Mouse (Mus musculus): ENCODE results near the gene Cmtr1. TPM values are rescaled to one million over a fixed set of nuclear protein-coding genes. Genes with fewer than 3 reads are reported as not detected.

The Cmtr1 gene
- polyA plus RNA-seq, 1 experiment from 2014 or later = 58.4 TPM

DNA sequence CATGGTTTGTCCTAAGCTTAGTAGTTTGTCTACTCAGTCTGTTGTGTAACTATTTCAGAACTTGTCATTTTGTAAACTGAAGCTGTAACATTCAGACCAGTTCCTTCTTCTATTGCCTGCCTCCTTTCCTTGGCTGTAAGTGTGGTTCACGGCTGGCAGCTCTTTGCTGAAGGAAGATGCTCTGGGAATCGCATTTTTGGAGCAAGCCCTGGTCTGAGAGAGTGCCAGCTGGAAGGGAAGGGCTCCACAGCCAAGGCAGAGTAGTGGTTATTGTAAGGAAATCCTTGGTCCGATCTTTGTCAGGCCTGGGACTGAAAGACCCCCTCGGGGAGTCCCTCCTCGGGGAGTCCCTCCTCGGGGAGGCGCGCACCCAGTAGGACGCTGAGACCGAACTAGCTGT is 28.2 kb downstream of the Cmtr1 start:
- peaks cover 40% of the 10 kb centered on the region for H3K36me3 ChIP-seq (ENCODE audit: control insufficient read depth, insufficient read depth)
- H3K27ac ChIP-seq (ENCODE audit: low read length) = no peak overlapping the region
- WGBS (ENCODE audit: insufficient replicate concordance) = 93% methylated on average over 10 of the region's 10 CpGs
- no peaks in the 10 kb centered on the region for H3K9me3 ChIP-seq (replicated peaks; ENCODE audit: control insufficient read depth, low read length)
- H3K27me3 ChIP-seq (ENCODE audit: control insufficient read depth, insufficient read depth, low read depth, low read length) = no peaks in the 10 kb centered on the region
- no peak for ATAC-seq (ENCODE audit: low read depth)
- H3K9ac ChIP-seq (ENCODE audit: low read depth, low read length) = no peak overlapping the region
- no peak overlapping the region for H3K4me3 ChIP-seq (ENCODE audit: low read depth, low read length)
- peaks cover 40% of the 10 kb centered on the region for H3K4me1 ChIP-seq (ENCODE audit: control insufficient read depth, low read depth, low read length)
- no peak overlapping the region for H3K4me2 ChIP-seq (ENCODE audit: low read depth, low read length)

DNA sequence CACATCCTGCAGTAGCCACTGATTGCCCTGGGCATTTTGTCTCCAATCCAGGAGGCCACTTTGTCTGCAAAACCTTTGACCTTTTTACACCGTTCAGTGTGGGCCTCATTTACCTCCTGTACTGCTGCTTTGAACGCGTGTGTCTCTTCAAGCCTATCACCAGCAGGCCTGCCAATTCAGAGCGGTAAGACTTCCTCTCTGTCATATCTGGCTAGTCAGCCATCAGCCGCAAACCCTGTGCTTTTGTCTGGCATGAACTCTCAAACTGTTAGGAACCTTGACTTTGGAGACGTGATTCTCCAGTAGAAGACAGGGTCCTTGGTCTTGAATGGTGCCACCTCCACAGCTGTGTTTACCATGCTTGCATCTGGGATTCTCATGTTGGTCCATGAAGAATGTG is 29.9 kb downstream of the Cmtr1 start:
- H3K4me1 ChIP-seq (ENCODE audit: control insufficient read depth, low read depth, low read length) = peaks cover 25% of the 10 kb centered on the region
- no peaks in the 10 kb centered on the region for H3K27me3 ChIP-seq (ENCODE audit: control insufficient read depth, insufficient read depth, low read depth, low read length)
- no peaks in the 10 kb centered on the region for H3K9me3 ChIP-seq (replicated peaks; ENCODE audit: control insufficient read depth, low read length)
- H3K36me3 ChIP-seq (ENCODE audit: control insufficient read depth, insufficient read depth) = peaks cover 48% of the 10 kb centered on the region
- no peak for ATAC-seq (ENCODE audit: low read depth)
- 47% methylated on average over 6 of the region's 6 CpGs for WGBS (ENCODE audit: insufficient replicate concordance)
- H3K4me2 ChIP-seq (ENCODE audit: low read depth, low read length) = no peak overlapping the region
- no peak overlapping the region for H3K27ac ChIP-seq (ENCODE audit: low read length)
- H3K4me3 ChIP-seq (ENCODE audit: low read depth, low read length) = no peak overlapping the region
- H3K9ac ChIP-seq (ENCODE audit: low read depth, low read length) = no peak overlapping the region

DNA sequence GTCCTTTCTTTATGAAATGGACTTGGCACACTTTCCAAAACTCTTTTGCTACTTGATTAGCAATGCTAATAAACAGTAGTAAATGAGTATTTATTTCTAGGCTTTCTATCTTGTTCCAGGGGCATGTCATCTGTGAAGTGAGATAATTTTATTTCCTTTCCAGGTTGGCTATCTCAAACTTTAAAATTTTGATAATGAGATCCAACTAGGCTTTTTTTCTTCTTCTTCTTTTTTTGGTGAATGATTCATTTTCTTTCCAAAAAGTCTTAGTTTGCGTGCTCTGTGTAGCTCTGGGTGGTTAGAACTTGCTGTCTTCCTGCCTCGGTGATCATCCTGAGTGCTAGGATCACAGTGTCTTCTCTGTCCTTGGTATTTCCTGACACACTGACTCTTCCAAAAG is 32.4 kb downstream of the Cmtr1 start:
- 76% methylated on average over 2 of the region's 2 CpGs for WGBS (ENCODE audit: insufficient replicate concordance)
- H3K36me3 ChIP-seq (ENCODE audit: control insufficient read depth, insufficient read depth) = peaks cover 52% of the 10 kb centered on the region

DNA sequence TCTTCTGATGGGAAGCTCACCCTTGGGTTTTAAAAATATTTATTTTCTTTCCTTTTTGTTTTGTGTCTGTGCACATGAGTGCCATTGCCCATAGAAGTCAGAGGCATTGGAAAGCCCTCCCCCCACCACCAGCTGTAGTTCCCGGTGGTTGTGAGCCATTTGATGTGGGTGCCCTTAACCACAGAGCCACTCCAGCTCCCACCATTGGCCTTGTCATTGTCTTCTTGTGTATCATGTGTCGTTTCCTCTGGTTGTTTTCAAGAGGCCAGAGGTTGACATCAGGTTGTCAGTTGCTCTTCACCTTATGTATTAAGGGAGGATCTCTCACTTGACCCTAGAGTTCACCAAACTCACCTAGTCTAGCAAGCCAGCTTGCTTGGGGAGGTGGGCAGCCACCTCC is 33.2 kb downstream of the Cmtr1 start:
- H3K9me3 ChIP-seq (replicated peaks; ENCODE audit: control insufficient read depth, low read length) = no peaks in the 10 kb centered on the region

More for the DNA sequence above, 32.4 kb downstream of the Cmtr1 start:
- Histone ChIP-seq H3K4me3 (ENCODE audit: low read depth, low read length) (no peak overlapping the region), H3K27me3 (ENCODE audit: control insufficient read depth, insufficient read depth, low read depth, low read length) (no peaks in the 10 kb centered on the region), H3K4me2 (ENCODE audit: low read depth, low read length) (no peak overlapping the region), H3K9ac (ENCODE audit: low read depth, low read length) (no peak overlapping the region), H3K27ac (ENCODE audit: low read length) (no peak overlapping the region), H3K4me1 (ENCODE audit: control insufficient read depth, low read depth, low read length) (peaks cover 1% of the 10 kb centered on the region), H3K9me3 (replicated peaks; ENCODE audit: control insufficient read depth, low read length) (no peaks in the 10 kb centered on the region)
- ATAC-seq (ENCODE audit: low read depth) = no peak

DNA sequence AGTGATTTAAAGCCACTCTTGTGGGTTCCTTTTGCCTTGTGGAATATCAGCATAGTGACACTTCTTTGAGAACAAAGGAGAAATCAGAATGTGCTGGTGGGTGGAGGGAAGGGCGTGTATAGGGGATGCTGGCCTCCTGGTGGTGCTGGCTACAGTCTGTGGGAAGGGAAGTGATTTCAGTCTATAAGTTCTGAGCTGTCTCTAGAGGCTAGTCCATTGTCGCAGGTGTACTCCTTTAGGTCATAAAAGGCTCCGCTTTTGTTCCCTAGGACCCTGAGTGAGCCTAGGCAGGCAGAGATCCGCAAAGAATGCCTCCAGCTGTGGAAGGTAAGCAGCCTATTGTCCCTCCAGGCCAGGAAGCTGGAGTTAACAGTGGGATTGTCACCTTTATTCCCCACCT is 34.1 kb downstream of the Cmtr1 start:
- Histone ChIP-seq H3K27ac (ENCODE audit: low read length) (no peak overlapping the region), H3K9ac (ENCODE audit: low read depth, low read length) (no peak overlapping the region), H3K36me3 (ENCODE audit: control insufficient read depth, insufficient read depth) (peaks cover 58% of the 10 kb centered on the region), H3K4me2 (ENCODE audit: low read depth, low read length) (no peak overlapping the region), H3K27me3 (ENCODE audit: control insufficient read depth, insufficient read depth, low read depth, low read length) (no peaks in the 10 kb centered on the region), H3K4me3 (ENCODE audit: low read depth, low read length) (no peak overlapping the region), H3K4me1 (ENCODE audit: control insufficient read depth, low read depth, low read length) (no peaks in the 10 kb centered on the region), H3K9me3 (replicated peaks; ENCODE audit: control insufficient read depth, low read length) (no peaks in the 10 kb centered on the region)
- no peak for ATAC-seq (ENCODE audit: low read depth)
- 82% methylated on average over 4 of the region's 4 CpGs for WGBS (ENCODE audit: insufficient replicate concordance)

More for the DNA sequence above, 33.2 kb downstream of the Cmtr1 start:
- Histone ChIP-seq H3K36me3 (ENCODE audit: control insufficient read depth, insufficient read depth) (peaks cover 52% of the 10 kb centered on the region), H3K4me2 (ENCODE audit: low read depth, low read length) (no peak overlapping the region), H3K4me3 (ENCODE audit: low read depth, low read length) (no peak overlapping the region), H3K4me1 (ENCODE audit: control insufficient read depth, low read depth, low read length) (no peaks in the 10 kb centered on the region), H3K9ac (ENCODE audit: low read depth, low read length) (no peak overlapping the region), H3K27me3 (ENCODE audit: control insufficient read depth, insufficient read depth, low read depth, low read length) (no peaks in the 10 kb centered on the region), H3K27ac (ENCODE audit: low read length) (no peak overlapping the region)
- WGBS (ENCODE audit: insufficient replicate concordance) = 53% methylated on average over 2 of the region's 2 CpGs
- ATAC-seq (ENCODE audit: low read depth) = no peak

DNA sequence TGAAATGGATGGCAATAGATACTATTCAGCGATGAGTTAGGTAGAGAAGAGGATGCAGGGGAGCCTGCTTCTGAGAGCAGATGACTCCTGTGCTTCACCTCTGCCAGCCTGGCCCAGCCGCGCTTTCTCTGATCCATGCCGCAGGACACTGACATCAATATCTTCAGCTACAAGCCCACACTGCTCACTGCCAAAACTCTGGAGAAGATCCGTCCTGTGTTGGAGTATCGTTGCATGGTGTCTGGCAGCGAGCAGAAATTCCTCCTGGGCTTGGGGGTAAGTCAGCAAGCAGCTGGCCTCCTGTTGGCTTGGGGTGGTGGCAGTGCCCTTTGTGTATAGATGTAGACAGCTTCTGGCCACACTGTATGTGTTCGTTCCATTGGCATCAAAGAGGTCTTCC is 36.5 kb downstream of the Cmtr1 start:
- H3K4me2 ChIP-seq (ENCODE audit: low read depth, low read length) = no peak overlapping the region
- H3K36me3 ChIP-seq (ENCODE audit: control insufficient read depth, insufficient read depth) = peaks cover 62% of the 10 kb centered on the region
- no peak overlapping the region for H3K27ac ChIP-seq (ENCODE audit: low read length)
- H3K9ac ChIP-seq (ENCODE audit: low read depth, low read length) = no peak overlapping the region
- no peak for ATAC-seq (ENCODE audit: low read depth)
- no peaks in the 10 kb centered on the region for H3K27me3 ChIP-seq (ENCODE audit: control insufficient read depth, insufficient read depth, low read depth, low read length)
- H3K4me1 ChIP-seq (ENCODE audit: control insufficient read depth, low read depth, low read length) = no peaks in the 10 kb centered on the region; the same call in 1 of the 2 replicates
- H3K9me3 ChIP-seq (replicated peaks; ENCODE audit: control insufficient read depth, low read length) = no peaks in the 10 kb centered on the region
- 92% methylated on average over 8 of the region's 8 CpGs for WGBS (ENCODE audit: insufficient replicate concordance)
- H3K4me3 ChIP-seq (ENCODE audit: low read depth, low read length) = no peak overlapping the region

DNA sequence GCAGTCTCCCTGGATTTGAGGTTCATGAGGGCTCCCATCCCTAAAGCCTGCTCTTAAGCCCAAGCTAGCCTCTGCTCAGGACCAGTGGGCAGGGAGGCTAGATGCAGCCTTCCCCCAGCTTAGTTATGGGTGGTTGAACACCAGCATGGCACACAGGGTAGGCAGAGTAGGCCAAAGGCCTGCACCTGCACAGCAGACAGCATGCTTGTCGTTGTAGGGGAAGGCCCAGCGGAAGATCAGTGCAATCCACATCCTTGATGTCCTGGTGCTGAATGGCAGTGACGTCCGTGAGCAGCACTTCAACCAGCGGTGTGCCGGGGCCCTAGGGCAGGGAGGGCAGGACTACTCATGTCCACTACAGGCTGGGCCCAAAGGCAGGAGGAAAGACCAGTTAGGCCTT is 38.0 kb downstream of the Cmtr1 start:
- no peak for ATAC-seq (ENCODE audit: low read depth)
- H3K4me2 ChIP-seq (ENCODE audit: low read depth, low read length) = no peak overlapping the region
- H3K9ac ChIP-seq (ENCODE audit: low read depth, low read length) = no peak overlapping the region
- H3K4me1 ChIP-seq (ENCODE audit: control insufficient read depth, low read depth, low read length) = no peaks in the 10 kb centered on the region; the same call in 1 of the 2 replicates
- no peak overlapping the region for H3K4me3 ChIP-seq (ENCODE audit: low read depth, low read length)
- no peaks in the 10 kb centered on the region for H3K27me3 ChIP-seq (ENCODE audit: control insufficient read depth, insufficient read depth, low read depth, low read length)
- WGBS (ENCODE audit: insufficient replicate concordance) = 88% methylated on average over 6 of the region's 6 CpGs
- peaks cover 60% of the 10 kb centered on the region for H3K36me3 ChIP-seq (ENCODE audit: control insufficient read depth, insufficient read depth)
- H3K27ac ChIP-seq (ENCODE audit: low read length) = no peak overlapping the region
- H3K9me3 ChIP-seq (replicated peaks; ENCODE audit: control insufficient read depth, low read length) = no peaks in the 10 kb centered on the region

DNA sequence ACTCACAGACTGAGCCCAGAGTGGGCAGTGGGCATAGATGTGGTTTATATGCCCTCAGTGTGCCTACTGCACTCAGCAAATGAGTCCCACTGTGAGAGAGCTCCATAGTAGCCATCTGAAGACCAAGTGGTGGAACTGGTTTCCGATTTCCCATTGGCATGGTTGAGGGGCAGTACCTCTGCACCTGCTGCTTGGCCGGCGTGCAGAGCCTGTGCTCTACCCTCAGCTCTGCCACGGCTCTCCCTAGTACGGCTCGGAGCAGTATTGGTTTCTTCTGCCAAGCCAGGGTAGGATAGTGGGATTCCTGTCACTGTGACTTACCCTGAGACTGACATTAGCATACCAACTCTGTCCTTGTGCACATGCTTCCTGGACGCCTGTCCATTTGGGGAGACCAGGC is 40.2 kb downstream of the Cmtr1 start:
- ATAC-seq (ENCODE audit: low read depth) = no peak
- H3K36me3 ChIP-seq (ENCODE audit: control insufficient read depth, insufficient read depth) = peaks cover 45% of the 10 kb centered on the region

DNA sequence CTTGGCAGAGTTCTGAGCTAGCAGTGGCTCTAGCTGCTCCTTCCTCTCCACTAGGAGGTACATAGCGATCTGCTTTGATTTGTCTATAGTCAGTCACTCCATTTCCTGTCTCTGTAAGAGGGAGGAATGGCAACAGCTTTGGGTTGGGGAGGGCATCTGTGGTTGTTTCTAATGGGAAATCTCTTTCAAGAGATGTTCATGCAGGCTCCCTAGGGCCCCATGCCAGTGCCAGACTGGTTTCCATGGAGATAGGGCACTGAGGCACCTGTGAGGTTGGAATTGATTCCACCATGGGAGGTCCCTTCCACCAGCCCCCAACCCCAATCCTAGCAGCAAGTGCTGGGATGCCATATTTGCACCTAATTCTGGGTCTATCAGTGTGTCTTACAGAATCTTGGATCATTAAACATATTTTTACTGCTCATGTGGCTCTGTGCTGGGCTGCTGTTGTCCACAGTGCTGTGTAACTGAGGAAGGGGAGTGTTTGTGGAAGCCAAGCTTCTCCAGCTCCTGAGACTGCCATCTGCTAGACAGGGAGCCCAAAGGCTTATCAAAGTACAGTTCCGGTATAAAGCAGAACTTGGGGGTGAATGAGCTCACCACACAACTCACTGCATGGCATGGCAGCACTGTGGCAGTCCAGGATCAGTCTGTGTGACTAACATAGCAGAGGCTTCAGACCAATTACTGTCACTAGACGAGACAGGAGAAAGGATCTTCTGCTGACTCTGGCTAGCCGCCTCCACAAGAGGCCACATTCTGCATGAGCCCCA is 42.7 kb downstream of the Cmtr1 start:
- Histone ChIP-seq H3K9me3 (replicated peaks; ENCODE audit: control insufficient read depth, low read length) (no peaks in the 10 kb centered on the region), H3K36me3 (ENCODE audit: control insufficient read depth, insufficient read depth) (peaks cover 30% of the 10 kb centered on the region), H3K9ac (ENCODE audit: low read depth, low read length) (no peak overlapping the region), H3K4me2 (ENCODE audit: low read depth, low read length) (no peak overlapping the region), H3K27ac (ENCODE audit: low read length) (no peak overlapping the region), H3K4me1 (ENCODE audit: control insufficient read depth, low read depth, low read length) (no peaks in the 10 kb centered on the region; the same call in 1 of the 2 replicates), H3K4me3 (ENCODE audit: low read depth, low read length) (no peak overlapping the region), H3K27me3 (ENCODE audit: control insufficient read depth, insufficient read depth, low read depth, low read length) (no peaks in the 10 kb centered on the region)
- ATAC-seq (ENCODE audit: low read depth) = no peak
- 59% methylated on average over 4 of the region's 4 CpGs for WGBS (ENCODE audit: insufficient replicate concordance)

More for the DNA sequence above, 40.2 kb downstream of the Cmtr1 start:
- no peaks in the 10 kb centered on the region for H3K27me3 ChIP-seq (ENCODE audit: control insufficient read depth, insufficient read depth, low read depth, low read length)
- no peak overlapping the region for H3K4me3 ChIP-seq (ENCODE audit: low read depth, low read length)
- 86% methylated on average over 7 of the region's 7 CpGs for WGBS (ENCODE audit: insufficient replicate concordance)
- no peak overlapping the region for H3K27ac ChIP-seq (ENCODE audit: low read length)
- H3K9me3 ChIP-seq (replicated peaks; ENCODE audit: control insufficient read depth, low read length) = no peaks in the 10 kb centered on the region
- no peak overlapping the region for H3K4me2 ChIP-seq (ENCODE audit: low read depth, low read length)
- H3K4me1 ChIP-seq (ENCODE audit: control insufficient read depth, low read depth, low read length) = no peaks in the 10 kb centered on the region; the same call in 1 of the 2 replicates
- H3K9ac ChIP-seq (ENCODE audit: low read depth, low read length) = no peak overlapping the region

All from liver, embryonic 16.5 days (tissue).